Mouse (Mus musculus): ENCODE data around the gene Sgms1. TPM values are rescaled to one million over a fixed set of nuclear protein-coding genes. Genes with fewer than 3 reads are reported as not detected.
A peak's percentile ranks its signal among the peaks of the same experiment; 100 is the strongest.

Gene Sgms1
- polyA plus RNA-seq, 1 experiment, result 243 TPM

DNA sequence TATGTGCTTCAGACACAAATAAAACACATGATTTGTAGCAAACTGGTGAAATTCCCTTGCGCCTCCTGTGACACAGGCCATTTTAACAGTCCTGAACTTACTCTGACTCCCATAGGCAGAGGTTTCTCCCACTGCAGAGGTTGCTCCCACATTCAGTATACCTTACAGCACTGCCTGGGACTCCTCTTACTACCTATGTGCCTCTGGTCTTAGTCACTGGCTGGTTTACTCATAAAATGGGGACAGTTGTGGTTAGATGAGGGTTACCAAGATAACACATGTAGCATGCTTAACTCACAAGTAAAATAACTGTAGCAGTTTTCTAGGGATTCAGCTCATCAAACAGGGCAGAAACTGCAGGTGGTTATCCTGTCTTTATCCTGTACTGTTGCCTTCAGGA, 268.7 kb downstream of the Sgms1 start:
- H3K4me1 ChIP-seq (ENCODE audit: control insufficient read depth, insufficient read depth, low read length), result no peaks in the 10 kb centered on the region
- H3K27ac ChIP-seq (ENCODE audit: control insufficient read depth, insufficient read depth, low read depth, low read length), result no peak overlapping the region
- TF ChIP-seq CTCF (IDR thresholded peaks at IDR 0.05; ENCODE audit: control insufficient read depth, insufficient read depth, insufficient replicate concordance, low read depth, low read length), result no peak
- no peak for TF ChIP-seq POLR2A (IDR thresholded peaks at IDR 0.05; ENCODE audit: control insufficient read depth, low read depth, low read length)
- H3K4me3 ChIP-seq (ENCODE audit: control insufficient read depth, low read depth, low read length), result no peak overlapping the region
- no peaks in the 10 kb centered on the region for H3K36me3 ChIP-seq (ENCODE audit: control insufficient read depth, insufficient read depth, low read length)
- no peaks in the 10 kb centered on the region for H3K27me3 ChIP-seq (ENCODE audit: control insufficient read depth, insufficient read depth, low read length)

DNA sequence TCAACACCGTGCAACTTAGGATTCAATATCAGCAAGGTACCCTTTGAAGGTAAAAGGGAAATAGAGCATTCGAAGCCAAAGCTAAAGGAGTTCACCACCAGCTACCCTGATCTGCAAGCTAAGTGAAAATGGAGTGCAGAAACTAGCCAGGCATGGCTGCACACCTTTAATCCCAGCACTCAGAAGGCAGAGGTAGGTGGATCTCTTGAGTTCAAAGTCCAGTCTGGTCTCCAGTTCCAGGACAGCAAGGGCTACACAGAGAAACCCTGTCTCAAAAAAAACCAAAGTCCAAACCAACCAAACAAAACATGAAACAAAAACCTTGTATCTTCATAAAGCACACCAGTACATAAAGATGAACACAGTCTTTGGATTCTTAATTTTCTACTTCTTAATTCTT, 269.8 kb downstream of the Sgms1 start:
- H3K4me1 ChIP-seq (ENCODE audit: control insufficient read depth, insufficient read depth, low read length), result no peaks in the 10 kb centered on the region
- no peak for TF ChIP-seq POLR2A (IDR thresholded peaks at IDR 0.05; ENCODE audit: control insufficient read depth, low read depth, low read length)
- TF ChIP-seq CTCF (IDR thresholded peaks at IDR 0.05; ENCODE audit: control insufficient read depth, insufficient read depth, insufficient replicate concordance, low read depth, low read length), result no peak
- no peak overlapping the region for H3K27ac ChIP-seq (ENCODE audit: control insufficient read depth, insufficient read depth, low read depth, low read length)
- H3K27me3 ChIP-seq (ENCODE audit: control insufficient read depth, insufficient read depth, low read length), result no peaks in the 10 kb centered on the region
- no peak overlapping the region for H3K4me3 ChIP-seq (ENCODE audit: control insufficient read depth, low read depth, low read length)
- H3K36me3 ChIP-seq (ENCODE audit: control insufficient read depth, insufficient read depth, low read length), result no peaks in the 10 kb centered on the region

DNA sequence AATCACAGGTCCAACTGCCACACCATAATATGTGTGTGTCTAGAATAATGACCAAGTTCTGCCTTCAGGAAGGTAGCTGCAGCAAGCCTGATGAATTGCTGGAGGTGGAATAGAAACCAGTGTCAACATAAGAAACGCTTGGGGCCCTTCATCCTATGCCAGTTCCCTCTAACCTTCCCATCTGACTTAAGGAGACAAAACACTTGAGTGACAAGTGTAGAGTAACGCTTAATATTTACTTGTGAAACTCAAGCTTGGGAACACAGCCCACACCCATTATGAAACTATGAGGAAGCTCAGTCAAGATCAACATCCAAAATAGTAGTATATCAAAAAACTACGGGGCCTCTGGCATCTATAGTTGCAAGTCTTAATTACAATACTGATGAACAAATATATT, 271.0 kb downstream of the Sgms1 start:
- Histone ChIP-seq H3K4me1 (ENCODE audit: control insufficient read depth, insufficient read depth, low read length) (no peaks in the 10 kb centered on the region), H3K27ac (ENCODE audit: control insufficient read depth, insufficient read depth, low read depth, low read length) (no peak overlapping the region), H3K4me3 (ENCODE audit: control insufficient read depth, low read depth, low read length) (no peak overlapping the region), H3K36me3 (ENCODE audit: control insufficient read depth, insufficient read depth, low read length) (no peaks in the 10 kb centered on the region), H3K27me3 (ENCODE audit: control insufficient read depth, insufficient read depth, low read length) (no peaks in the 10 kb centered on the region)
- TF ChIP-seq POLR2A (IDR thresholded peaks at IDR 0.05; ENCODE audit: control insufficient read depth, low read depth, low read length), result no peak
- TF ChIP-seq CTCF (IDR thresholded peaks at IDR 0.05; ENCODE audit: control insufficient read depth, insufficient read depth, insufficient replicate concordance, low read depth, low read length), result no peak

DNA sequence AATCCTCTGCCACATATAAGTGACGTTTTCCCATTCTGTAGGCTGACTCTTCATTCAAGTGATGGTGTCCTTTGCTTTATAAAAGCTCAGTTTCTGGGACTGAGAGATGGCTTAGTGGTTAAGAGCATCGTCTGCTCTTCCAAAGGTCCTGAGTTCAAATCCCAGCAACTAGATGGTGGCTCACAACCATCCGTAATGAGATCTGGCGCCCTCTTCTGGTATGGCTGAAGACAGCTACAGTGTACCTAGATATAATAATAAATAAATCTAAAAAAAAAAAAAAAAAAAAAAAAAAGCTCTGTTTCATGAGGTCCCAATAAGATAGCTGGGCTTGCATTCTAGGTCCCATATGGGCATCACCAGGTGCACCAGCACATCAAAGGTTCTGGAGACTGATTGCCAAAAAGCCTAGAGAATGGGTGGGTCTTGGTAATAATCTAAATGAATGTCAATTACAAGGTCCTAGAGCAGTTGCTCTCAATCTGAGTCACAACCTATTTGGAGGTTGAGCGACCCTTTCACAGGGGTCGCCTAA, 272.0 kb downstream of the Sgms1 start:
- Histone ChIP-seq H3K4me1 (ENCODE audit: control insufficient read depth, insufficient read depth, low read length) (no peaks in the 10 kb centered on the region), H3K36me3 (ENCODE audit: control insufficient read depth, insufficient read depth, low read length) (no peaks in the 10 kb centered on the region), H3K27me3 (ENCODE audit: control insufficient read depth, insufficient read depth, low read length) (no peaks in the 10 kb centered on the region), H3K4me3 (ENCODE audit: control insufficient read depth, low read depth, low read length) (no peak overlapping the region), H3K27ac (ENCODE audit: control insufficient read depth, insufficient read depth, low read depth, low read length) (no peak overlapping the region)
- TF ChIP-seq CTCF (IDR thresholded peaks at IDR 0.05; ENCODE audit: control insufficient read depth, insufficient read depth, insufficient replicate concordance, low read depth, low read length) (no peak), POLR2A (IDR thresholded peaks at IDR 0.05; ENCODE audit: control insufficient read depth, low read depth, low read length) (no peak)

DNA sequence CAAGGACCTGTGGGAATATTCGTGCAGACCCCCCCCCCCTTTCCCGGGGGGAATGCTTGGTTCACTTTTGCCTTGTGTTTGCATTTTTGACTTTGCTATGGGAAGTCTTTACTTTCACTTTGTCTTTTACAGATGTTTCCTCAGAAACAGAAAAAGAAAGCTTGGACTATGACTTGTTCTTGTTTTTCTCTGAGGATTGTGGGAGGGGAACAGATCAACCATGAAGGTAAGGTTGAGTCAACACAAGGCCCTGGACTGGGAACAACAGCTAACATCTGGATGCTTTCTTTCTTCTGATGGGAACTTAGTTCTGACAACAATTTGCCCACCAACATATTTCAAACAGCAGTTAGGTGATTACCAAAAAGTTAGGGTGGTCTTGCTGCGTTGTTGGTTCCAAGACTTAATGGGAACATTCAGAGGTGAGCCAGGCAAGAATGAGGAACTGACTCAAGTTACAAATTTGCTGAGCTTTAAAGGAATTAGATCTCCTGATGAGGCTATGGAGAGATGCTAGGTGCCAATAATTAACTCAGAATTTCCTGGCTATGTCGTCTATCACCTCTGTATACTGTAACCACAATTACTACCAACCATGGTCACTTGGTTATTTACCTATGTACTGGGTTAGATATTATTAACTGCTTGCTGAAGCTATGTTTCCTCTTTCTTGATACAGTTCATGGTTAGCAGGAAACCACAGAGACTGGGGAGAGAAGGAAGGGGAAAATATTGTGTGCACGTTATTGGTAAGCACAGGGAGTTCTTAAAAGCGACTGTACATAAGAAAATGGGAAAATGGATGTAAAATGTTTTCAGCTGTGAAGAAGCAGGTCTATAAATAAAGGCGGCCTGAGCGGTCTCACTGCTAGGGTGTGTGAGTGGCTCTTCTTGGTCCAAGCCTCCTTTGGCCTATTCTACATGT, 277.4 kb downstream of the Sgms1 start:
- Histone ChIP-seq H3K4me3 (ENCODE audit: control insufficient read depth, low read depth, low read length) (no peak overlapping the region), H3K27ac (ENCODE audit: control insufficient read depth, insufficient read depth, low read depth, low read length) (no peak overlapping the region), H3K4me1 (ENCODE audit: control insufficient read depth, insufficient read depth, low read length) (peaks cover 2% of the 10 kb centered on the region), H3K27me3 (ENCODE audit: control insufficient read depth, insufficient read depth, low read length) (no peaks in the 10 kb centered on the region), H3K36me3 (ENCODE audit: control insufficient read depth, insufficient read depth, low read length) (no peaks in the 10 kb centered on the region)
- TF ChIP-seq POLR2A (IDR thresholded peaks at IDR 0.05; ENCODE audit: control insufficient read depth, low read depth, low read length), result no peak
- TF ChIP-seq CTCF (IDR thresholded peaks at IDR 0.05; ENCODE audit: control insufficient read depth, insufficient read depth, insufficient replicate concordance, low read depth, low read length), result no peak

DNA sequence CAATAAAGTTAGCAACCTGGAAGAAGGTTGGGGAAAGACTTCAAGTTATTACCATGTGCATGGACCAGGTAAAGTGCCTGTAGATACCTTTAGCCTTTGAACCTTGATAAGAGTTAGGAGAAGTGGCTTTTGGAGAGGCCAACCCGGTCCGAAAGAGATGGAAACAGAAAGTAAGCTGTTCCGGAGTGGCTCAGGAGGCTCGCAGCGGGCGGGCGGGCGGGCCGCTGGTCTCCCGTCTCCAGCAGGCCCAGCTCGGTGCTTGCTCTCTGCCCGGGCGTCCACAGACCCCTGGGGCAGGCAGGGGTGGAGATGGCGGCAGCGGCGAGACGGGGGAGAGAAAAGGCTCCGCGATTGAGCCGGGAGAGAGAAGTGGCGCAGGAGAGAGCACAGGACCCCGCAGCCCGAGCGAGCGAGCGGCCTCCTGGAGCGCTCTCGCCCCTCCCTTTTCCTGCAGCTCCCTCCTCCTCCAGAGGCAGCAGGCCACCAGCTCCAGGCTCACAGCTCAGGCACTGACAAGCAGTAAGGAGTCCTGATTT, 281.7 kb downstream of the Sgms1 start, which contains the start of gene Asah2:
Asah2 (minus strand) TSS at position 441 of the 536 bp plus-strand sequence.
- peak within 1 kb of the TSS; percentile 54 for H3K27ac ChIP-seq (ENCODE audit: control insufficient read depth, insufficient read depth, low read depth, low read length)
- TF ChIP-seq POLR2A (IDR thresholded peaks at IDR 0.05; ENCODE audit: control insufficient read depth, low read depth, low read length), result peak; percentile 54; the same call in 1 of the 2 replicates
- TF ChIP-seq CTCF (IDR thresholded peaks at IDR 0.05; ENCODE audit: control insufficient read depth, insufficient read depth, insufficient replicate concordance, low read depth, low read length), result no peak
- no peaks in the 10 kb centered on the region for H3K27me3 ChIP-seq (ENCODE audit: control insufficient read depth, insufficient read depth, low read length)
- H3K4me3 ChIP-seq (ENCODE audit: control insufficient read depth, low read depth, low read length), result peak within 1 kb of the TSS; percentile 80
- no peaks in the 10 kb centered on the region for H3K36me3 ChIP-seq (ENCODE audit: control insufficient read depth, insufficient read depth, low read length)
- H3K4me1 ChIP-seq (ENCODE audit: control insufficient read depth, insufficient read depth, low read length), result peaks cover 2% of the 10 kb centered on the region

DNA sequence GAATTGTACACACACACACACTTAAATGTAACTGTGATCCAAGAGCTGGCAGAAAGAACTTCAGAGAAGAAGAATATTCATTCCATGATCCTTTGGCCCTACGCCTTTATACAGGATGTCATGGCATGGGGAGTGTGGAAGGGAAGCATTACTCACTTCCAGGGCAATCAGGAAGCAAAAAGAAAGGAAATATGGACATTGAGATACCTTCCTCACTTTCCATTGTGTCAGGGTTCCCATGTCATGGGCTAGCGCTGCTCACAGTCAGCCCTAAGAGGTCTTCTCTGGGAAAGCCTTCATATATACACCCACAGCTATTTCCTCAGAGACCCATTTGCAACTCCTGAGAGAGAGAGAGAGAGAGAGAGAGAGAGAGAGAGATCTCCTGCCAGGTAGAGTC, 282.8 kb downstream of the Sgms1 start:
- Histone ChIP-seq H3K4me1 (ENCODE audit: control insufficient read depth, insufficient read depth, low read length) (peaks cover 2% of the 10 kb centered on the region), H3K4me3 (ENCODE audit: control insufficient read depth, low read depth, low read length) (no peak overlapping the region), H3K27me3 (ENCODE audit: control insufficient read depth, insufficient read depth, low read length) (no peaks in the 10 kb centered on the region), H3K27ac (ENCODE audit: control insufficient read depth, insufficient read depth, low read depth, low read length) (no peak overlapping the region), H3K36me3 (ENCODE audit: control insufficient read depth, insufficient read depth, low read length) (no peaks in the 10 kb centered on the region)
- TF ChIP-seq CTCF (IDR thresholded peaks at IDR 0.05; ENCODE audit: control insufficient read depth, insufficient read depth, insufficient replicate concordance, low read depth, low read length), result no peak
- TF ChIP-seq POLR2A (IDR thresholded peaks at IDR 0.05; ENCODE audit: control insufficient read depth, low read depth, low read length), result no peak

Data from testis, adult 2 months (tissue).